23 mouse cellular contexts compared by ENCODE assay signal in genomic region chr8:78514706-78515105, GRCm38 (mm10).
"Had no signal": no experiment of that assay in that cellular context is flagged by ENCODE, and none has a peak within 500 bp of the region (broad histone marks: within the 10 kb centered on the region; RNA-seq: fewer than 3 reads in every experiment).

No protein-coding gene starts in this region.

- H3K4me3 ChIP-seq: gastrocnemius, adult 2 months; heart, embryonic 10.5 days; heart, embryonic 12.5 days; hindbrain, embryonic 13.5 days; hindbrain, embryonic 15.5 days; kidney, embryonic 15.5 days; limb, embryonic 13.5 days; limb, embryonic 15.5 days; liver, embryonic 12.5 days had no signal

- DNase-seq: gastrocnemius, adult 2 months; gastrocnemius, postnatal 10 days; gastrocnemius, postnatal 25 days; heart, adult 18-20 months; heart, postnatal 10 days; kidney, adult 11 months; kidney, adult 2 months; kidney, adult 9 months; kidney, postnatal 14 days; kidney, postnatal 36 days; layer of hippocampus, adult 9-11 months; layer of hippocampus, postnatal 36 days; left cerebral cortex, postnatal 4 days had no signal

- H3K9me3 ChIP-seq: heart, embryonic 10.5 days; heart, embryonic 12.5 days; hindbrain, embryonic 13.5 days; hindbrain, embryonic 15.5 days; kidney, embryonic 15.5 days; limb, embryonic 13.5 days; limb, embryonic 15.5 days; liver, embryonic 12.5 days had no signal

- H3K27me3 ChIP-seq: heart, embryonic 12.5 days; hindbrain, embryonic 13.5 days; hindbrain, embryonic 15.5 days; kidney, embryonic 15.5 days; limb, embryonic 13.5 days; limb, embryonic 15.5 days; liver, embryonic 12.5 days had no signal

- ATAC-seq: hindbrain, postnatal 0 days; intestine, embryonic 16.5 days; liver, embryonic 12.5 days had no signal
